Mouse (Mus musculus): Measurements from ENCODE around the gene March1.

GRCm38 (mm10) chr8:66442778-66443177 lies 825.1 kb downstream of the March1 start:
- peak; percentile 80 for TF ChIP-seq CTCF (IDR thresholded peaks at IDR 0.05; ENCODE audit: low read depth)
- TF ChIP-seq EP300 (optimal IDR thresholded peaks at IDR 0.05): no peak
